Mouse (Mus musculus) embryonic facial prominence, embryonic 11.5 days (tissue): Measurements from ENCODE around the gene Prmt8. TPM values are rescaled to one million over a fixed set of nuclear protein-coding genes. Genes with fewer than 3 reads are reported as not detected.

Experiments
- ATAC-seq: fragments of 200-750 bp; cut with Nextera tagmentation; replicated peaks from 2 replicates; pipeline ENCODE4 v1.8.0; 2017; ENCODE audit warnings: low read depth; ENCODE audit not compliant: insufficient number of reproducible peaks, low FRiP score, low TSS enrichment
- DNase-seq: peaks from one replicate; pipeline ENCODE4 v3.0.0-alpha.2; 2015; ENCODE audit warnings: low spot score
- H3K27ac ChIP-seq: fragments of 300-500 bp; sonication (generic); replicated peaks from 2 replicates; pipeline ENCODE4 v1.5.1; 2014; ENCODE audit warnings: mild to moderate bottlenecking, low read depth, low read length, control low read depth
- H3K27me3 ChIP-seq: fragments of 300-500 bp; sonication (generic); 2 replicates; pipeline ENCODE4 v1.6.1; 2014; ENCODE audit warnings: mild to moderate bottlenecking, low read length, moderate library complexity, mixed read lengths; ENCODE audit not compliant: control insufficient read depth, insufficient read depth
- H3K36me3 ChIP-seq: fragments of 300-500 bp; sonication (generic); replicated peaks from 2 replicates; pipeline ENCODE4 v1.6.1; 2014; ENCODE audit warnings: low read depth, mild to moderate bottlenecking, low read length, moderate library complexity, mixed read lengths; ENCODE audit not compliant: control insufficient read depth, insufficient read depth
- H3K4me1 ChIP-seq: fragments of 300-500 bp; sonication (generic); 2 replicates; pipeline ENCODE4 v1.6.1; 2014; ENCODE audit warnings: low read length, mixed read lengths; ENCODE audit not compliant: control insufficient read depth, insufficient read depth
- H3K4me2 ChIP-seq: fragments of 300-500 bp; sonication (generic); 2 replicates; pipeline ENCODE4 v1.6.1; 2014; ENCODE audit warnings: low read depth, mild to moderate bottlenecking, control low read depth, low read length, moderate library complexity
- H3K4me3 ChIP-seq: fragments of 300-500 bp; sonication (generic); 2 replicates; pipeline ENCODE4 v1.5.1; 2014; ENCODE audit warnings: low read depth, low read length, control low read depth
- H3K9ac ChIP-seq: fragments of 300-500 bp; sonication (generic); replicated peaks from 2 replicates; pipeline ENCODE4 v1.6.1; 2014; ENCODE audit warnings: mild to moderate bottlenecking, control low read depth, low read length
- H3K9me3 ChIP-seq: fragments of 300-500 bp; sonication (generic); replicated peaks from 2 replicates; pipeline ENCODE4 v1.6.1; 2016; ENCODE audit warnings: mild to moderate bottlenecking, low read length, inconsistent platforms, mixed read lengths; ENCODE audit not compliant: control insufficient read depth
- WGBS: fragments of 180-500 bp; shearing (Covaris S2); extraction: QIAGEN DNeasy Blood & Tissue Kit; methylation state at CpG from one replicate; pipeline ENCODE4 v1.1.7; 2014; 5-methylcytosine and 5-hydroxymethylcytosine counted together
- polyA plus RNA-seq: library from polyadenylated mRNA; unstranded; fragments of >200 nt; fragmentation: Nextera tagmentation; extraction: Ambion mirVana; gene quantifications from 2 replicates; pipeline ENCODE4 v1.2.1, GENCODE M21; 2014

The Prmt8 gene
- polyA plus RNA-seq, 1 experiment from 2014 or later = 4.6 TPM

DNA sequence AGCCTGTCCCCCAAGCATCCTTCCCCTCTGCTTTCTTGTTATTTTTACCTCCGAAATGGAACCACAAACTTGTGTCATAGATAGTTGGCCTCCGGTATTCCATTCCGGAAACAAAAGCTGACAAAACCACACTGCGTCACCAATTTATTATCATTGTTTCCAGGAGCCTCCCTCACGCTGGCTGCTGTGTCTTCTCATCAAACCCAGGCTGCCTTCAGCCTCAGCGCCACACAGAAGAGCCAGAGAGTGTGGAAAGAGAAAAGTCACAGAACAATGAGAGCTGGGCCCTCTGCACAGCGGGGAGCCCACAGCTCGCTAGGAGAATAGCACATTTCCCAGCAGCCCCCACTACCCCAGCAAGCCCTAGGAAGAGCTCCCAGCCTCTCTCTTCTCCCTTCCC is 46.1 kb downstream of the Prmt8 start:
- no peak overlapping the region for H3K9ac ChIP-seq
- H3K36me3 ChIP-seq = no peaks in the 10 kb centered on the region
- 42% methylated on average over 8 of the region's 8 CpGs for WGBS
- H3K4me2 ChIP-seq = no peak overlapping the region
- H3K27ac ChIP-seq = no peak overlapping the region
- ATAC-seq (no peak), DNase-seq (no peak)
- H3K27me3 ChIP-seq = no peaks in the 10 kb centered on the region
- no peaks in the 10 kb centered on the region for H3K9me3 ChIP-seq
- H3K4me3 ChIP-seq = no peak overlapping the region
- H3K4me1 ChIP-seq = no peaks in the 10 kb centered on the region

DNA sequence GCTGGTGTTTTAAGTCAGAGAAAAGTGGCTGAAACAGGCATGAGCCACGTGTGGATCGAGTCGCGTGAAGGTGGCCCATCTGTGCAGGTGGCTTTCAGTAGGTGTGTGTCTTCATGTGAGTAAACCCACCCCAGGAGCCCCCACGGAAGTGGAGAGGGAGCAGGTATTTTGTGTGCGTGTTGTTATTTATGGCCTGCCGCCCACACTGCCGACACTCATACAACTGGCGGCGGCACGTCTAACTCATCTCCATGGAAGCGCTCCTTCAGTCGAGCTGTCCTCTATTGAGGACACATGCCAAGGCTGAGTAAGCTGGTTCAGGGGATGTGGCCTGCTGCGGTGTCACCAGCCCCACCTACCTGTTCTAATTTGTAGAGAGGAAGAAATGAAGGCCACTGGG is 49.4 kb downstream of the Prmt8 start:
- Histone ChIP-seq H3K27me3 (no peaks in the 10 kb centered on the region), H3K9me3 (no peaks in the 10 kb centered on the region), H3K4me2 (no peak overlapping the region), H3K27ac (no peak overlapping the region), H3K36me3 (no peaks in the 10 kb centered on the region), H3K9ac (no peak overlapping the region), H3K4me1 (no peaks in the 10 kb centered on the region), H3K4me3 (no peak overlapping the region)
- ATAC-seq = no peak
- WGBS = 91% methylated on average over 14 of the region's 14 CpGs
- no peak for DNase-seq

DNA sequence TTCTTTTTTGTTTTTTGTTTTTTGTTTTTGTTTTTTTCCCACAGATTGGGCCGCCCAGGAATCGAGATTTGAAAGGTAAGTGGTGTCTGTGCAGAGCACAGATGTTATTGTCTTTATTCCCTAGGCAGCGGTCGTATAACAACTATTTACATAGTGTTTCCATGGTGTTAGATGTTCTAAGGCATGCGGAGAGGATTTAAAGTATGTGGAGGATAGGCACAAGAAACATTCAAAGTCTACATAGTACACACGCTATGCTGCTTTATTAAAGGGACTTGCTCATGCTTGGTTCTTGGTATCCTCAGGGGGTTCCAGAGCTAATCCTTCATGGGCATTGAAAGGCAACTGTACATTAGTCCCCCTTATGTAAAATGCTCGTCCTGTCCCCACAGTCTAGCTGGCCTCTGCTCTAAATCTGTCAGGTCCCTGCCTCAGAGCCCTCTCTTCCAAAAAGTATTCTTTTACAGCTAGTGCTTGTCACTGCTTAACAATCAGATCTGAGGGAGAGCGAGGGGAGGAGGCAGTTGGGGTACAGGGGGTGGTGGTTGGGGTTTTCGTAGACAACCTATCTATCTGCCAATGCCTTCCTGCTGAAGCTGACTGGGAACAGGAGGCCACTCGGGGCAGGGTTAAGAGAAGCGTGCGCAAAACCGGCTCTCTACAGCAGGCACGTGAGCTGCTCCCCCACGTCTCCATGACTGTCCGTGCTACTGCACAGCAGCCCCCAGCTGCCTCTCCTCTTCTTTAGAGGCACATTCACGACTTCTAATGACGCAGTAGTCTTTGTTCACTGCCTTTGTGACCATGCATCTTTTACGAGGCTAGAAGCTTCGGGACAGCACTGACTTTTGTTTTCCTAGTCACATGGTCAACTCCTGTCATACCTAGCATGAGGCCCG is 51.8 kb downstream of the Prmt8 start:
- peak; percentile 69 for ATAC-seq
- Histone ChIP-seq H3K27ac (no peak overlapping the region), H3K4me3 (no peak overlapping the region), H3K9ac (no peak overlapping the region), H3K9me3 (no peaks in the 10 kb centered on the region), H3K27me3 (no peaks in the 10 kb centered on the region), H3K36me3 (no peaks in the 10 kb centered on the region), H3K4me1 (no peaks in the 10 kb centered on the region), H3K4me2 (no peak overlapping the region)
- WGBS = 65% methylated on average over 21 of the region's 21 CpGs
- no peak for DNase-seq

DNA sequence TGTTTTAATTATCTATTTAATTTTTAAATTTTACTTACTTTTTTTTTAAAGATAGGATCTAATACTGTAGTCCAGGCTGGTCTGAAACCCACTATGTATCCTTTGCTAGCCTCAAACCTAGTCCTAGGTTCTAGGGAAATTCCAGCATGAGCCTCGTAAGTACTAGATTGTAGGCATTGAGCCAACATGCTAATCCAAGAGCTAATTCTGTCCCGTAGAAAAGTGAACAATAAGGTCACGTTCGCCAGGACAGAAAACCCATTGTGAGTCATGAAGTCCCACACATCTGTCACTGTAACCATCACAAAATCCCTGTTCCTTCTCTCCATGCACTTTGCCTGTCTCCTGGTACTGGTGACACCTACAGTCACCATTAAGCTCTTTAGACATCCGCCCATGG is 53.8 kb downstream of the Prmt8 start:
- Histone ChIP-seq H3K9me3 (no peaks in the 10 kb centered on the region), H3K4me1 (no peaks in the 10 kb centered on the region), H3K27ac (no peak overlapping the region), H3K4me2 (no peak overlapping the region), H3K27me3 (no peaks in the 10 kb centered on the region), H3K9ac (no peak overlapping the region), H3K4me3 (no peak overlapping the region), H3K36me3 (no peaks in the 10 kb centered on the region)
- WGBS = 86% methylated on average over 5 of the region's 5 CpGs
- DNase-seq (no peak), ATAC-seq (no peak)

DNA sequence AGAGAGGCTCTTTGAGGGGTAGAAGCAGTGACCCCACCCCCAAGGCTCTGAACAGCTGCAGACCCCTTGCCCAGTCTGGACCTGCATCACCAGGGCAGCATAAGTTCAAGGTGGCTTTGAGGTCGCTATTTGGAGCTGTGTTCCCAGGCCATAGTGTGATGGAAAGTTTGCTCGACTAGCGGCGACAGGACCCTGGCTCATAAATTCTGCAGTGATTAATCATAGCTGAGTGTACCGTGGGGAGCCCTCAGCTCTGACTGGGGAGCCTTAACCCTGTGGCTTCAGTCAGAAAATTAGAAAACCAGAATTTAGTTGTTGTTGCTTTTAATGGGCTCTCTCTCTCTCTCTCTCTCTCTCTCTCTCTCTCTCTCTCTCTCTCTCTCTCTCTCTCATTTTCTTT is 54.4 kb downstream of the Prmt8 start:
- WGBS = 71% methylated on average over 5 of the region's 5 CpGs
- Histone ChIP-seq H3K9me3 (no peaks in the 10 kb centered on the region), H3K4me2 (no peak overlapping the region), H3K4me1 (no peaks in the 10 kb centered on the region), H3K9ac (no peak overlapping the region), H3K36me3 (no peaks in the 10 kb centered on the region), H3K27ac (no peak overlapping the region), H3K4me3 (no peak overlapping the region), H3K27me3 (no peaks in the 10 kb centered on the region)
- ATAC-seq (no peak), DNase-seq (no peak)

DNA sequence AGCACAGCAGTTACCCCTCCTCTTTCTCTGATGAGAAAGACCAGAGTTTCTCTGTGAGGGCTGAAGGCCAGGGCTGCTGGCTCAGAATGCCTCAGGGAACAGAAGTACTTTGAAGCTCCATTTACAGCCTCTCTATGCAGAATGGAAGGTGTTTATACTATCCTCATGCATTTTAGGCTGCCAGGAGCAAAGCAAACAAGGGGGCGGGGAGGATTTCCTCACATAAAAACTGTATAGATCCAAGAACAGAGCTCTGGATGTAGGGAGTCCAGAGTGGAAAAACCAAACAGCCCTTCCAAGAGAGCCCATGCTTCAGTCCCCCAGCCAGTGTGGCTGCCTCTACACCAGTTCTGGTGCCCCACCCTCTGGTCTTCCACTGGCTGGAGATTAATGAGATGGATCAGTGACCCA is 61.0 kb downstream of the Prmt8 start:
- H3K4me1 ChIP-seq = no peaks in the 10 kb centered on the region
- no peak overlapping the region for H3K4me3 ChIP-seq
- ATAC-seq (no peak; the same call in 1 of the 2 replicates), DNase-seq (peak; percentile 54)
- H3K27ac ChIP-seq = no peak overlapping the region
- H3K36me3 ChIP-seq = no peaks in the 10 kb centered on the region
- no peak overlapping the region for H3K4me2 ChIP-seq
- H3K9ac ChIP-seq = no peak overlapping the region
- no peaks in the 10 kb centered on the region for H3K27me3 ChIP-seq
- whole genome bisulfite sequencing = 32% methylated on average over 1 of the region's 1 CpGs
- H3K9me3 ChIP-seq = no peaks in the 10 kb centered on the region

DNA sequence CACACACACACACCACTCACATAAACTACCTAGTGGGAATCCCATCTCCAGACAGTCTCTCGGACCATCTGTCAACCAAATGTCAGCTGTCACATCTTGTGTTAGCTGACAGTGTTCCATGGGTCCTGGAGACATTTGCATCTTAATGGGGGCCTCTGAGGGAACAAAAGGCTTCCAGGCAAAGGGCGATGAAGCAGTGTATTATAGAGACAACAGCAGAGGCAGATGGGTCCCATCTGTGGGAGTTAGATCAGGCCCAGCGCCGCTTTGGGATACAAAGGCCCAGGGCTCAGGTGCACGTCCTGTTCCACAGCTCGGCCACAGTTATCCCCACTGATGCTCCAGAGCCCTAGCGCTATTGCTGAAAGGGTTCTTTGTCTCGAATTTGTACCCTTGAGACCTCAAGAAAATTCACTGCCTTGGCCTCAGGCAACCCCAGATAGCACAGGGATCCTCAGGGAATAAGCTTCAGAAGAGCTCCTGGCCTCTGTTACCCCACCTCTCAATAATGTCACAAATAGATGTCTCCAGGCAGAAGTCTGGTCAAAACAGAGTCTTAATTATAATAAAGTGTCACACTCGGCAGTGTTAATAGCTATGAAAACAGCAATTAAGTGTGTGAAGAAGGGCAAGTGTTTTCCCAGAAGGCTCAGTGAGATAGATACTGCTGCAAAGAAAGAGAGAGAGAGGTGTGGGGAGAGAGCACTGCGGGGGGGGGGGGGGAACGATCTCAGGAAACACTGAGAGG is 68.1 kb downstream of the Prmt8 start:
- Histone ChIP-seq H3K4me2 (no peak overlapping the region), H3K9me3 (no peaks in the 10 kb centered on the region), H3K9ac (no peak overlapping the region), H3K4me3 (no peak overlapping the region), H3K27me3 (no peaks in the 10 kb centered on the region), H3K27ac (no peak overlapping the region; the same call in 1 of the 2 replicates), H3K4me1 (no peaks in the 10 kb centered on the region), H3K36me3 (no peaks in the 10 kb centered on the region)
- DNase-seq = peak; percentile 39
- 18% methylated on average over 9 of the region's 11 CpGs for WGBS
- ATAC-seq = peak; percentile 80

DNA sequence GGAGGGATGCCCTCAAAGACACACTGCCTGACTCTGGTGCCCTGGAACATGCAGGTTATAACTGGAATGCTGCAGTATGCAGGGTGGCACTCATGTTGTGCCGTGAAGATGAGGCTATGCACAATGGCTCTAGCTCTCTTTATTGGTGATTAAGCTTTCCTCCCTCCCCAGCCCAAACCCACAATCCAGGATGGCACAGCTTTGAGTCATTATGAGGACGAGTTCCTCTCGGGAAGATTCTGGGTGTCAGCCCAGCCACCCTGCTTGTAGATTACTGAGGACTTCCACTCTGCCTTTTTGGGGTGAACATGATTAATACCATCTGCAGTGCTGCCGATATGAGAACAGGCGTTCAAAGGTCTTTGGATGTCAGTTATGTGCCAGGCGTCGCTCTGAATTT is 75.6 kb downstream of the Prmt8 start:
- DNase-seq (no peak), ATAC-seq (no peak)
- Histone ChIP-seq H3K9ac (no peak overlapping the region), H3K4me3 (no peak overlapping the region), H3K27me3 (no peaks in the 10 kb centered on the region), H3K36me3 (no peaks in the 10 kb centered on the region), H3K9me3 (no peaks in the 10 kb centered on the region), H3K27ac (no peak overlapping the region), H3K4me2 (no peak overlapping the region), H3K4me1 (no peaks in the 10 kb centered on the region; the same call in 1 of the 2 replicates)
- WGBS = 83% methylated on average over 7 of the region's 7 CpGs
